Mouse (Mus musculus) G1E (cell line): ENCODE results near the gene Nrp1.

Source experiments
- CTCF ChIP-seq: IDR thresholded peaks from 2 replicates; pipeline ENCODE4 v1.5.1; 2012; ENCODE audit warnings: low read depth, low read length, inconsistent platforms, mixed read lengths
- GATA1 ChIP-seq: IDR thresholded peaks from 2 replicates; pipeline ENCODE4 v1.6.1; 2012; ENCODE audit warnings: borderline replicate concordance, low read length, inconsistent platforms, mixed read lengths
- GATA2 ChIP-seq: IDR thresholded peaks from 2 replicates; pipeline ENCODE4 v1.6.1; 2012; ENCODE audit warnings: low read depth, low read length, inconsistent platforms, borderline replicate concordance
- POLR2AphosphoS5 ChIP-seq: IDR thresholded peaks from 2 replicates; pipeline ENCODE4 v1.6.1; 2012; ENCODE audit warnings: low read depth, low read length, inconsistent platforms; ENCODE audit not compliant: insufficient replicate concordance
- TAL1 ChIP-seq: conservative IDR thresholded peaks from 2 replicates; pipeline ENCODE4 v1.6.1; 2012; ENCODE audit warnings: low read depth, low read length, inconsistent platforms, mixed read lengths

GRCm38 (mm10) chr8:128327281-128327680 is 31.1 kb upstream of the Nrp1 start:
- TF ChIP-seq CTCF (no peak), GATA1 (no peak), POLR2AphosphoS5 (no peak), GATA2 (no peak), TAL1 (no peak)
